Mouse (Mus musculus) frontal cortex, postnatal 25 days (tissue): ENCODE measurements around the gene Dnah2.

Experiments used
- DNase-seq, 2 experiments: peaks; one replicate each; pipeline ENCODE4 v3.0.0; 2022; ENCODE audit warnings: low spot score in 2 of 2

Gene Dnah2

DNA sequence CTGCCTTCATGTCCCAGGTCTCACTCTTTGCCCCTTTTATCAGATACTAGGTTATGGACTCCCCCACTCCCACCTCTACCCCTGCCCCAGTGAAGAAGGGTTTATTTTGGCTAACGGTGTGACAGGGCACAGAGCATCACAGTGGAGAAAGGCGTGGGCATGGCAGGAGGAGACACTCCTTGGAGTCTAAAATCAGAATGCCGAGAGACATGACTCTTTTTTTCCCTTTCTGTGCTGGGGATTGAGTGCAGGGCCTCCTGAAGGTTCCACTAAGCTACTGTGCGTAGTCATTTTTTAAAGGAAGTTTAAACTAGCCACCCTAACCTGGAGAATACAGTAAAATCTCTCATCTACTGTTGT, 20.9 kb downstream of the Dnah2 start:
- DNase-seq: no peak

GRCm38 (mm10) chr11:69527098-69528030, 21.5 kb downstream of the Dnah2 start:
- no peak for DNase-seq

GRCm38 (mm10) chr11:69526631-69527030, 22.3 kb downstream of the Dnah2 start:
- no peak for DNase-seq

DNA sequence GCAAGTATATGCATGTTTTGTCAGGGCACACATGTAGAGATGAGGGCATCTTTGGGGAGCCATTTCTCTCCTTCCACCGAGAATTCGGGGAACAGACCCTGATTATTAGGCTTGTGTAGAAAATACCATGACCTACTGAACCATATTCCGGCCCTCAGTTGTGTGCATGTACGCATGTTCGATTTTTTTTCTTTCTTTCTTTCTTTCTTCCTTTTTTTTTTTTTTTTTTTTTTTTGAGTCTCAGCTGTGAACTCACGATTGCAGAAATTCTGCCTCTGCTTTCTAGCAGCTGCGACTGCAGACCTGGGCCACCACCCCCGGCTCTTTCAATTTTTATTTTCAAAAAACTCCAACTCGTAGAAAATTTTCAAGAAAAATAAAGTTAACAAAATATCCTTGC, 23.2 kb downstream of the Dnah2 start:
- no peak for DNase-seq

DNA sequence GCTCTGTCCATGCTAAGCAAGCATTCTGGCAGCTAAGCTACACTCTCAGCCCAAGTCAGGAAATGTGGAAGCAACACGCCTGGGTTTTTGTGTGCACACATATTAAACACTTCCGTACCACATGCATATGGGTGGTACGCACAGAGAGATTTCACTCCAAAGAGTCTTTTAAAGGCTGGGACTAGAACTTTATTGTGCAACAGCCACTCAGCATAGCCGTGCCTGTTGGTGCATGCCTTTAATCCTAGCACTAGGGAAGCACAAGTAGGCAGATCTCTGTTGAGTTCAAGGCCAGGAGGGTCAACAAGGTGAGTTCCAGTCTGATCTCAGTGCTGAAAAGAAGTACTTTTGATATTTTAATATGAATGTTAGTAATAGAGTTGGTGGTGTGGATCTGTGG, 25.3 kb downstream of the Dnah2 start:
- DNase-seq: no peak

GRCm38 (mm10) chr11:69521526-69522149, 27.3 kb downstream of the Dnah2 start:
- DNase-seq: no peak

- no peak for DNase-seq
Measured at GRCm38 (mm10) chr11:69519976-69520375, 28.9 kb downstream of the Dnah2 start.

DNA sequence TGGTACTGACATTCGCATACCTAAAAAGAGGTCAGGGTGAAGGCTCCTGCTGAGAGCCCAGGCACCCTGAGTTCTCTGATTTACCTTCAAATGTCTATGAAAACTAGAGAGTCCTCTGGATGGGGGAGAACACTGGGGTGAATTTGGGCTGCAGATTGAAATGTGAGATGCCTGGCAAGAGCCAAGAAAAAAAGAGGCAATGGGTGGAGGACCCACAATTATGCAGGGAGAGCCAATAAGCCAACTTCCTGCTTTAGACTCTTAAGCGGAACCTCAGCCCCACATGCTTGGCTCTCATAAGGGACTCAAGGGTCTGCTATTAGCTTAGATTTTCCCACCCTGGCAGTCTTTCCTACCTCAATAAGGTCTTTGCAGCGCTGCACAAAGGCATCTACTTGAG, 32.2 kb downstream of the Dnah2 start:
- DNase-seq: no peak

DNA sequence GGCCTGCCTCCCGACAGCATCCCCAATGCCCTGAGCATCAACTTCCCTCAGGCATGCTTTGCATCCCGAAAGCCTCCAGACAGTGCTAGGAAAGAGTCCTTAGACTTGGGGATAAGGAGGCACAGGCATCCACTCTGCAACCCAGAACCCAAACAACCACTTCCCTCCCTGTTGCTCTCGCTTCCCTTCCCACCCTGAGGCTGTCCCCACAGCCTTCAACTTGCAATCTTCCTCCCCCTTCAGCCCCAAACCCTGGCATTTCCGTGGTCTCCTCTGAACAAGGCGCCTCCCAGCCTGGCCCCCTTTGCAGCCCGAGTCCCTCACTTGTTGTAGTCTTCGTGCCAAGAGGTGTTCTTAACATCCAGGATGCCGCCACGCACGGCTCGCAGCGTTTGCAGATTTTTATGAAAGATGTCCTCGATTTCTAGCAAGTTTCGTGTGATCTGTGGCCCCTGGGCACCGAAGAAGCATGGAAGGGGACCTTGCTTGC, 32.7 kb downstream of the Dnah2 start:
- DNase-seq: no peak

DNA sequence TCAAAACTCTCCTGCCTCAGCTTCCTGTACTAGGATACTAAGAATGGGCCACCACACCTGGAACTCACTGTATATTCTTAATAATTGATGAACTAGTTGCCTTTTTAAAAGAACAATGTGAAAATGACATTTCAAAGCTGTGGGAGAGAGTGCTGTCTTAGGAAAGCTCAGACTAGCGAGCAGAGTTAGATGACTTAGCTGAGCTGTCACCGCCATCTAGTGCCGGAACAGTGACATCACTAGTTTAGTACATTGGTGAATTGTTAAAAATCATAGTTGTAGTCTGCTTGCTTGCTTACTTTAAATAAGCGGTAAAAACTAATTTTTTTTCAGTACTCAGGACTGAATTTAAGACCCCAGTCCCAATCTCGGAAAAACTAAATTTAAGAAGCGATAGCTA, 35.1 kb downstream of the Dnah2 start:
- DNase-seq: peak in 1 of 2 experiments; percentile 59

DNA sequence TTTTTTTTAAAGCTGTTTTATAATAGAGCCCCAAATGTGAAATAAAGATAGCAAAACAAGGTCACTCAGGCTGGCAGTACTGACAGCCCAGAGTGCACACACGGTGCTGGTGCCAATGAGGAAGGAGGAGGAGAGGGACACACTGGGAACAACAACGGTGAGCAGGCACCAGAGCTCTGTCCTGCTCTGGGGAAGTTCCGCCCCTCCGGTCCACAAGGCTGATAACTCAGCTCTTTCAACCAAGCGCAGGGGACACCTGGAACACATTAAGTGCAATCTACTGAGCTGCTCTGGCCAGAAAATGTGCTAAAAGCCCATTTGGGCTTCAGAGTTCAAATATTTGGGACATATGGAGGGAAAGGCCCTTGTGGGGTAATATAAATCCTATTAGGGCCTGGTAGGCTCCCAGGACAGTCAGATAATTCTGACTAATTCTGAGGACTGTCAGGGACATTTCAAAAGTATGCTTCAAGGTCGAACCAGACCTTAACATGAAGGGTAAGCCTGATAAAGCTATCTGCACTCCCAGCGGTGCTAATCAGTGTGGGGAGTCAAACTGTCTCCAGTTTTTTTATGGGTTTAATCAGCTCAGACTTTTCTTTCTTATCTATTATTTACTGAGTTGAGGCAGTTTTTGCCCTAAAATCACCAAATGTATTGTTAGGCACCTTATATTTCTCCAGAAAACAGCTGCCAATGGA, 38.0 kb downstream of the Dnah2 start:
- no peak for DNase-seq

DNA sequence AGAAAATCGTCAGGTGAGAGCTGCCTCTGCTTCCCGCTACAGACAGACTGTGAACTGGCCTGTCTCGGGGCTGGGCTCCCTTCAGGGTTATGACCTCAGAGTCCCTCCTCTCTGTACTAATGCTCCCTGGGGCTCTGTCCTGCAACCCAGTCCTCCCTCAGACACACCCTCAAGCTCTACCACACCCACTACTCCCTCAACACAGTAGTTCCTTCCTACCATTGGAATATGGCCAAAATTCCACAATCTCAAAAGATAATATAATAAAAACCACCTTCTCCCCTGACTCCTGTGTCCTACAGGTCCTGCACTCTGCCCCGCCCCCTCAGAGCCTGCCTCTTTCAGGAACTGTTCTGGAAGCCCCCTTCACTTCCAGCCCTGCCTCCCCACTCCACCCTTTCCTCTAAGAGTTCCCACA, 45.0 kb downstream of the Dnah2 start:
- DNase-seq: no peak

GRCm38 (mm10) chr11:69501555-69501954, 47.4 kb downstream of the Dnah2 start:
- DNase-seq: no peak

GRCm38 (mm10) chr11:69499140-69499539, 49.8 kb downstream of the Dnah2 start:
- DNase-seq: peak in 1 of 2 experiments; percentile 9

- no peak for DNase-seq
Measured at GRCm38 (mm10) chr11:69491711-69492110, 57.2 kb downstream of the Dnah2 start.

DNA sequence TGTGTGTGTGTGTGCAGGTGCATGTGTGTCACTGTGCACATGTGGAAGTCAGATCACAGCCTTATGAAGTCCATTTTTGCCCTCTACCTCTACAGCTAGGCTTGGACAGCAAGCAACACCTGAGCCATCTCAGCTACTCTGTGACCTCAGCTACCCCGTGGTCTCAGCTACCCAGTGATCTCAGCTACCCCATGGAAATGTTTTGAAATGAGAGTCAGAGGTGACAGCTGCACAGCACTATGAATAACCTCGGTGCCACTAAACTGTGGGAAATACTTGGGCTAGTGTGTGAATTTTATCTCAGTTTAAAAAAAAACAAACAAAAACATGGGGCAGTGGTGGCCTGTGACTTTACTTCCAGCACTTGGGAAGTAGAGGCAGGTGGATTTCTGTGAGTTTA, 58.0 kb downstream of the Dnah2 start:
- no peak for DNase-seq

GRCm38 (mm10) chr11:69487474-69487873, 61.4 kb downstream of the Dnah2 start:
- DNase-seq: no peak

DNA sequence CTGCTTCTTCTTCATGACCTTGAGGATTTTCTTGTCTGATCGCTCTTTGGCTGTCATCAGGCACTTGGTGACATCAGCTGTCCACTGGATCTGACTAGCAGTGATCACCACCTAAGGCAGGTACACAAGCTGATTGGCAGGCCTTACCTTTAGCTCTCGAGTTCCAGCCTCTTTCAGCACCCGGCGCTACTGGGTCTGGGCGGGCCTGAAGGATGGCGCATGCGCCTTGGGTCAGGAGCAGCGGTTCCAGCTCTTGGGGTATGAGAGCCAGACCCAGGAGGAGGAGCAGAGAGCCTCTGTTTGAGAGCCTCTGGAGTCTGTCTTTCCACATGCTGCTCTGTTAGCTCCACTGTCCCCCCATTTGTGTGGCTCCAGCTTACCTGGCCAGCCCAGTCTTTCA, 71.3 kb downstream of the Dnah2 start:
- DNase-seq: no peak

- no peak for DNase-seq
Measured at GRCm38 (mm10) chr11:69476802-69477201, 72.1 kb downstream of the Dnah2 start.

- no peak for DNase-seq
Measured at GRCm38 (mm10) chr11:69474737-69475136, 74.2 kb downstream of the Dnah2 start.

DNA sequence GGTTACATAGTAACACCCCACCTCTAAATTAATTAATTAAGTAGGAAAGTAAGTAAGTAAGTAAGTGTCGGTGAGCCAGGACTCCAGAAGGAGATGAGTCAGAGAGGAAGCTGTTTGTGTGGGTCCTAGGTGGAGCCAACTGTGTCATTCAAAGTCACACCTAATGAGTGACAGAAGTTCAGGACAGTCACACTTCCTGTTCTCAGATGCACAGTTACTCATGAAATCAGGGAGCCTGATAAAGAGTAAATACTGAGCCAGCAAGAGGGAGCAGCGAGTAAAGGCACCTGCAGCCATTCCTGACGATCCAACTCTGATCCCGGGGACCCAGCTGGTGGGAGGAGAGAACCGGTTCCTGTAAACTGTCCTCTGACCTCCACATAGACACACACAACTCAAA, 76.2 kb downstream of the Dnah2 start:
- no peak for DNase-seq

DNA sequence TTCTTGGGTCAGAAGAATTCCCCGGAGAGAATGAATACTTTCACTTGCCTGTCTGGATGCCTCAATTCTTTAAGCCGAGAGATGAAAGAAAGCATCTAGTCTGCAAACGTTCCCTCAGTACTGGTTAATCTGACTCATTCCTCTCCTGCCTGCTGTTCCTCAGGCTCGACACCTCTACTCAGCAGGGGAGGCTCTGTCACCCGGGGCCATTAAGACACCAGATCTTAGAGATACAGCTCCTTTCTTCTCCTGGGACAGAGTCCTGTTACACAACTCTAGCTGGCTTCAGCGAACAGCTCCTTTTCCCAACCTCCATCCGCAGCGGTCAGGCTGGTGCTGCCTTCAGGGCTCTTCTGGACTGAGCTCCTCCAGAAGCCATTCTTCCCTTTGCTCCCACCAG, 77.4 kb downstream of the Dnah2 start:
- no peak for DNase-seq

DNA sequence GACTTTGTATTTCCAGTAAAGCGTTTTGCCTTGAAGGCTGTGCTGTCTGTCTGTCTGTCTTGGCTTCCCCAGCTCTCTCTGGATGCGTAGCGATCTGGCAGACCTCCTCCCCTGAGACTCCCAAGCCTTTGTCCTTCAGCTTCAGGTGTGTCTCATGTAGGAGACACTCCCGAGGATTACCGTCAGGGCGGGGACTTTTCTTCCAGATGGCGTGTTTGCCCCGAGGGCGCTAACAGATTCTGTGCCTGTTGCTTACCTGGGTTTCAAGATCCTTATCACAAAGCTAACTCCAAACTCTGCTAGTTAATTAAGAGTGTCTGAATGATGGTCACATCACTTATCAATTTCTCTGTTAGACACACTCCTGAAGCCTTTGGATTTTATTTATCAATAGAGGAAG, 79.6 kb downstream of the Dnah2 start:
- no peak for DNase-seq
